22 mouse cellular contexts compared by ENCODE assay signal in genomic region chr5:139215184-139215583, GRCm38 (mm10). TPM values are rescaled to one million over a fixed set of nuclear protein-coding genes. Genes with fewer than 3 reads are reported as not detected.
DNase-seq lines count a peak whose midpoint lies in the region; ATAC-seq and TF ChIP-seq lines count a peak whose summit lies in the region.
"Had no signal": no experiment of that assay in that cellular context is flagged by ENCODE, and none has a peak within 500 bp of the region (broad histone marks: within the 10 kb centered on the region; RNA-seq: fewer than 3 reads in every experiment).

No protein-coding gene starts in this region.

- CTCF ChIA-PET in Patski (lab: Charles Lee), result no interaction called here

- in situ Hi-C loops in Patski (cut with MboI; ENCODE audit: low pct_unique_long_range_greater_than_20kb), result no loop called here

- H3K27me3 ChIP-seq in Patski, result no peaks in the 10 kb centered on the region
- H3K27me3 ChIP-seq: embryonic facial prominence, embryonic 15.5 days; hindbrain, embryonic 15.5 days; kidney, embryonic 15.5 days had no signal

- DNase-seq in frontal cortex, postnatal 14 days (ENCODE audit: low spot score in 2 of 2), result no peak
- peak; percentile 79 for DNase-seq in 3134 (ENCODE audit: extremely low read depth, insufficient read length, low spot score)
- DNase-seq in Patski (ENCODE audit: low read depth, low spot score), result peak; percentile 57
- peak; percentile 72 for DNase-seq in brain, adult 2 months (ENCODE audit: low read depth, low spot score)
- no peak for DNase-seq in liver
- DNase-seq in embryo, embryonic 10.5 days (ENCODE audit: low spot score), result no peak
- DNase-seq in thymus, postnatal 0 days (ENCODE audit: low spot score), result no peak
- DNase-seq: B cell, adult 2 months; cerebellum, postnatal 25 days; forebrain, postnatal 0 days; heart, adult 18-20 months; heart, postnatal 4 days; layer of hippocampus, postnatal 36 days; lung, adult 18-20 months; retina, postnatal 1 day; thymus, postnatal 4 days had no signal

- peak; percentile 47; the same call in 1 of the 2 replicates for ATAC-seq in frontal cortex, adult (ENCODE audit: low TSS enrichment)
- peak; percentile 79 for ATAC-seq in Patski
- ATAC-seq: forebrain, postnatal 0 days; intestine, embryonic 16.5 days; midbrain, embryonic 16.5 days had no signal

- no peak for TF ChIP-seq CTCF in Patski (IDR thresholded peaks at IDR 0.05)

- POLR2A ChIA-PET in Patski (lab: Charles Lee), result no interaction called here

RNA-seq across cellular contexts. Expression of gene Sun1, which starts 14.7 kb away (rescaled TPM):
- polyA plus RNA-seq in Patski (2021), result 107 TPM
- 19.0 and 19.4 TPM in 2 replicates for polyA plus RNA-seq in thymus, postnatal 0 days (2015; fragmentation: Nextera tagmentation; extraction: Ambion mirVana)

RNA-seq across cellular contexts. Expression of gene Get4, which starts 36.9 kb away (rescaled TPM):
- 134 TPM for polyA plus RNA-seq in Patski (2021)
- polyA plus RNA-seq in thymus, postnatal 0 days (2015; fragmentation: Nextera tagmentation; extraction: Ambion mirVana), result 184 and 200 TPM in 2 replicates

Comparison
In these comparisons a context has a peak if more than half of its experiments do, and no peak if none do; other contexts are left out.
1. DNase-seq: peak in 3134 (single experiment), Patski (single experiment) and brain, adult 2 months (single experiment); none in frontal cortex, postnatal 14 days (0 of 2), liver (single experiment), embryo, embryonic 10.5 days (single experiment) and thymus, postnatal 0 days (single experiment).